Mouse (Mus musculus) CH12.LX (cell line): Measurements from ENCODE around the gene Slc31a1. TPM values are rescaled to one million over a fixed set of nuclear protein-coding genes. Genes with fewer than 3 reads are reported as not detected.

Experiments
- DNase-seq: peaks from one replicate; pipeline ENCODE4 v3.0.0-alpha.2; 2013; ENCODE audit errors: extremely low read depth
- H3K27ac ChIP-seq: 2 replicates; pipeline ENCODE4 v1.5.1; 2012; ENCODE audit warnings: low read depth, mild to moderate bottlenecking, control low read depth, moderate library complexity; ENCODE audit not compliant: insufficient read depth
- H3K27me3 ChIP-seq: replicated peaks from 2 replicates; pipeline ENCODE3; 2012; ENCODE audit warnings: inconsistent platforms
- H3K36me3 ChIP-seq, 2 experiments: replicated peaks in 1 of 2; 2 replicates each; pipeline versions ENCODE3 to v1.6.1; 2012; ENCODE audit warnings: inconsistent platforms in 1 of 2, low read length in 1 of 2, mild to moderate bottlenecking in 1 of 2, mixed read lengths in 1 of 2, moderate library complexity in 1 of 2; ENCODE audit not compliant: control insufficient read depth in 1 of 2, insufficient read depth in 1 of 2
- H3K4me1 ChIP-seq, 2 experiments: 2 replicates each; pipeline ENCODE4 v1.6.1; 2012; ENCODE audit warnings: inconsistent platforms in 1 of 2, moderate library complexity in 1 of 2; ENCODE audit not compliant: insufficient read depth in 2 of 2, control insufficient read depth in 1 of 2
- H3K4me2 ChIP-seq: 2 replicates; pipeline ENCODE4 v1.6.1; 2012; ENCODE audit warnings: low read depth, mild to moderate bottlenecking, control low read depth; ENCODE audit not compliant: poor library complexity, insufficient read depth, severe bottlenecking
- H3K4me3 ChIP-seq, 3 experiments: fragments of 150-350 bp in 1 of 3; sonication (generic) in 1 of 3; replicated peaks in 1 of 3; 2 replicates each; pipeline versions ENCODE3 to v1.5.1; 2011 to 2012; ENCODE audit warnings: low read depth in 2 of 3, low read length in 2 of 3, mild to moderate bottlenecking in 2 of 3, moderate library complexity in 2 of 3, control low read depth in 1 of 3, improper control_type of control experiment in 1 of 3, inconsistent platforms in 1 of 3, mixed read lengths in 1 of 3; ENCODE audit not compliant: poor library complexity in 1 of 3
- H3K79me2 ChIP-seq: replicated peaks from 2 replicates; pipeline ENCODE4 v1.6.1; 2012; ENCODE audit warnings: mild to moderate bottlenecking, moderate library complexity; ENCODE audit not compliant: control insufficient read depth, poor library complexity, insufficient read depth, severe bottlenecking; ENCODE audit errors: extremely low read depth
- H3K9ac ChIP-seq: 2 replicates; pipeline ENCODE4 v1.6.1; 2012; ENCODE audit warnings: low read depth, mild to moderate bottlenecking, control low read depth, moderate library complexity; ENCODE audit not compliant: insufficient read depth
- H3K9me3 ChIP-seq: replicated peaks from 2 replicates; pipeline ENCODE3; 2012; ENCODE audit warnings: low read length, inconsistent platforms, mixed read lengths
- BHLHE40 ChIP-seq: IDR thresholded peaks from 2 replicates; pipeline ENCODE4 v1.6.1; 2011; ENCODE audit warnings: mild to moderate bottlenecking, low read depth, low read length, improper control_type of control experiment
- CHD1 ChIP-seq: IDR thresholded peaks from 2 replicates; pipeline ENCODE4 v1.6.1; 2012; ENCODE audit warnings: low read depth, low read length, improper control_type of control experiment, inconsistent platforms
- CTCF ChIP-seq, 2 experiments: IDR thresholded peaks in 1 of 2; conservative IDR thresholded peaks in 1 of 2; 2 replicates each; pipeline ENCODE4 v1.5.1; 2011 to 2012; ENCODE audit warnings: low read depth in 2 of 2, low read length in 2 of 2, improper control_type of control experiment in 1 of 2, inconsistent platforms in 1 of 2, mild to moderate bottlenecking in 1 of 2, moderate library complexity in 1 of 2
- E2F4 ChIP-seq: IDR thresholded peaks from 2 replicates; pipeline ENCODE4 v1.6.1; 2011; ENCODE audit warnings: low read depth, low read length, improper control_type of control experiment; ENCODE audit not compliant: insufficient replicate concordance
- EP300 ChIP-seq: IDR thresholded peaks from 2 replicates; pipeline ENCODE4 v1.6.1; 2011; ENCODE audit warnings: low read length, improper control_type of control experiment
- ETS1 ChIP-seq: conservative IDR thresholded peaks from 2 replicates; pipeline ENCODE4 v1.6.1; 2012; ENCODE audit warnings: low read depth, mild to moderate bottlenecking, inconsistent platforms, low read length, improper control_type of control experiment, moderate library complexity
- GABPA ChIP-seq: IDR thresholded peaks from 2 replicates; pipeline ENCODE4 v1.6.1; 2012; ENCODE audit warnings: low read depth, low read length, improper control_type of control experiment, inconsistent platforms; ENCODE audit not compliant: insufficient replicate concordance
- JUN ChIP-seq: IDR thresholded peaks from 2 replicates; pipeline ENCODE4 v1.6.1; 2011; ENCODE audit warnings: low read depth, mild to moderate bottlenecking, low read length, improper control_type of control experiment, moderate library complexity; ENCODE audit not compliant: insufficient read depth
- JUND ChIP-seq: conservative IDR thresholded peaks from 2 replicates; pipeline ENCODE4 v1.6.1; 2011; ENCODE audit warnings: low read depth, low read length, improper control_type of control experiment
- MAFK ChIP-seq: IDR thresholded peaks from 2 replicates; pipeline ENCODE4 v1.6.1; 2011; ENCODE audit warnings: low read length, improper control_type of control experiment; ENCODE audit not compliant: insufficient replicate concordance
- MAX ChIP-seq: IDR thresholded peaks from 2 replicates; pipeline ENCODE4 v1.6.1; 2011; ENCODE audit warnings: low read length, improper control_type of control experiment
- MEF2A ChIP-seq: IDR thresholded peaks from 2 replicates; pipeline ENCODE4 v1.6.1; 2014; ENCODE audit warnings: low read depth, mild to moderate bottlenecking, inconsistent platforms, low read length, improper control_type of control experiment, borderline replicate concordance
- MXI1 ChIP-seq: IDR thresholded peaks from 2 replicates; pipeline ENCODE4 v1.6.1; 2011; ENCODE audit warnings: mild to moderate bottlenecking, low read depth, low read length, improper control_type of control experiment
- NELFE ChIP-seq: IDR thresholded peaks from 2 replicates; pipeline ENCODE4 v1.6.1; 2011; ENCODE audit warnings: low read depth, low read length, improper control_type of control experiment
- NRF1 ChIP-seq: IDR thresholded peaks from 2 replicates; pipeline ENCODE4 v1.6.1; 2014; ENCODE audit warnings: low read depth, mild to moderate bottlenecking, inconsistent platforms, low read length, improper control_type of control experiment, moderate library complexity
- POLR2A ChIP-seq: IDR thresholded peaks from 2 replicates; pipeline ENCODE4 v1.6.1; 2011; ENCODE audit warnings: low read depth, mild to moderate bottlenecking, improper control_type of control experiment, low read length
- POLR2AphosphoS2 ChIP-seq: IDR thresholded peaks from 2 replicates; pipeline ENCODE4 v1.6.1; 2011; ENCODE audit warnings: low read depth, low read length, improper control_type of control experiment
- SIN3A ChIP-seq: IDR thresholded peaks from 2 replicates; pipeline ENCODE4 v1.6.1; 2012; ENCODE audit warnings: low read length, improper control_type of control experiment, inconsistent platforms
- SMC3 ChIP-seq: IDR thresholded peaks from 2 replicates; pipeline ENCODE4 v1.6.1; 2011; ENCODE audit warnings: low read depth, low read length, improper control_type of control experiment
- TBP ChIP-seq: conservative IDR thresholded peaks from 2 replicates; pipeline ENCODE4 v1.6.1; 2011; ENCODE audit warnings: low read depth, low read length, improper control_type of control experiment
- UBTF ChIP-seq: IDR thresholded peaks from 2 replicates; pipeline ENCODE4 v1.6.1; 2012; ENCODE audit warnings: low read depth, mild to moderate bottlenecking, inconsistent platforms, low read length, improper control_type of control experiment, moderate library complexity
- USF2 ChIP-seq: conservative IDR thresholded peaks from 2 replicates; pipeline ENCODE4 v1.6.1; 2011; ENCODE audit warnings: low read depth, low read length, improper control_type of control experiment
- ZC3H11A ChIP-seq: IDR thresholded peaks from 2 replicates; pipeline ENCODE4 v1.6.1; 2012; ENCODE audit warnings: low read depth, mild to moderate bottlenecking, inconsistent platforms, low read length, improper control_type of control experiment
- ZKSCAN1 ChIP-seq: IDR thresholded peaks from 2 replicates; pipeline ENCODE4 v1.6.1; 2012; ENCODE audit warnings: low read depth, inconsistent platforms, low read length, improper control_type of control experiment, borderline replicate concordance
- dilution Hi-C: fragments of 300-500 bp; cut with MboI; formaldehyde crosslinking; loops from 2 replicates; pipeline ENCODE4 v1.14.3; 2020; ENCODE audit warnings: low sequenced_read_pairs; ENCODE audit not compliant: extremely low pct_unique_long_range_greater_than_20kb, extremely low pct_ligation_motif_present
- in situ Hi-C: fragments of 300-500 bp; cut with MboI; formaldehyde crosslinking; loops from 3 replicates; pipeline ENCODE4 v1.14.3; 2019; ENCODE audit warnings: low sequenced_read_pairs, low pct_ligation_motif_present, low pct_unique_long_range_greater_than_20kb, mixed read lengths
- polyA plus RNA-seq: library from polyadenylated mRNA; unstranded; fragments of >175 nt; gene quantifications from 2 replicates; pipeline ENCODE4 v1.2.1, GENCODE M21; 2012; ENCODE audit warnings: low read depth; ENCODE audit not compliant: insufficient read length
- total RNA-seq, 2 experiments: library from RNA; depleted of rRNA; stranded (reverse); fragments of 300-350 nt in 1 of 2; fragments of >200 nt in 1 of 2; gene quantifications; 2 replicates each; pipeline ENCODE4 v1.2.3; 2012 to 2014

Gene Slc31a1
- total and polyA plus RNA-seq, 3 experiments: 14.0 to 32.5 (median 19.7) TPM

DNA sequence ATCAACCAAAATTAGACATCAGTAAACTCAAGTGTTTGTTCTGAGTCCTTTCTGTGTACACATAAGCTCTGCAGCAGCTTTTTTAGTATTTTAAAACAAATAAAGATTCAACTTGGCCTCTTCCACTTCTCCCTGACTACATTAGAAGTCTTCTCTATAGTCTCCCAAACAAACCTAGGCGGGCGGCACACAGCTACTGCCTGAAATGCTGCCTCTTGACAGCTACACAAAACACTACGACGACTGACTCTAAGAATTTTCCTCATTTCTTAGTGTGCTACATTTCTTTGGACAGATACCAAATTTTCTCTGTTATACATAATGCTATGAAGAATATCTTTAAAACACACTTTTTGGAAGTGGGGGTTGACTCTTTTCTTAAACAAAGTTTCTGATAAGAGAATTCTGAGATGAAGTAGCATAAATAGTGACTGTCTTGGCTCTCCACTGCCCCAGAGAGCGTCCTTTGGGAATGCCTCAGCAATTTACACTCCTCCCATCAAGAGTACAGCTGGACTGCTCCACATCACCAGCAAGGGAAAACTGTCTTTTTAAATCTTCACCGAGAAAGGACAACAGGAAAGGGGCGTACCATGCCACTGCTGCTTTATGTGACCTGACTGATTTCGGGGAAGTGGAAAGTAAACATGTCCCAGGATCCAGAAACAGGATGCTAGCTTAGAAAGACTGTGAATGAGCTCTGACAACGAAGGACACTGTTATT lies 12.8 kb upstream of the Slc31a1 start:
- Histone ChIP-seq H3K27me3 (no peaks in the 10 kb centered on the region), H3K36me3 (peaks cover 44 to 87% of the 10 kb centered on the region in 2 experiments), H3K27ac (no peak overlapping the region), H3K9me3 (no peaks in the 10 kb centered on the region), H3K79me2 (peaks cover 3% of the 10 kb centered on the region; the same call in 1 of the 2 replicates), H3K4me1 (peaks cover 0 to 14% of the 10 kb centered on the region in 2 experiments; a peak in 1 of 4 replicates), H3K9ac (no peak overlapping the region), H3K4me2 (no peak overlapping the region), H3K4me3 (no peak overlapping the region)
- in situ Hi-C loops: loop anchor here (10.0 kb wide), 1 partner anchor 167 kb away; the partner anchor contains the start of gene Alad
- dilution Hi-C loops: no loop called here
- TF ChIP-seq TBP: no peak
- TF ChIP-seq ZKSCAN1: no peak
- no peak for TF ChIP-seq CTCF (conservative IDR thresholded peaks at IDR 0.05 in 1 of 2, IDR thresholded peaks at IDR 0.05 in 1 of 2; ENCODE audit: low read depth in 2 of 2, low read length in 2 of 2)
- no peak for DNase-seq

DNA sequence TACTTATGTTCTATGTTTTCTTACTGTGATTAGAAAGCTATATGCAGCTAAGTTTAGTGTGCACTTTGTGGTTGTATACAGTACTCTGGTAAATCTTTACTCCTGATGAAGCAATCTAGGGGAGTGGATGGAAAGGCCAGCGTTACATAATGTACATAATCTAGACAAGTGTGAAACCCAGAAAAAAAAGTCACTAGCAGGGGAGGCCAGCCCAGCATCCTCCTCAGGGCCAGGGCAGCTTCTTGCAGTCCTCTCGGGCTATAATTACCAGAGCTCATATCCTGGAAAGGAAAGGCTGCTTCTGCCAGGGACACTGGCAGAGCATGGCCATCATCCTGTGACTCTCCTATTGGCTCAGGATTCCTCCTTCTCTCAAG lies 12.2 kb upstream of the Slc31a1 start:
- H3K9ac ChIP-seq: no peak overlapping the region
- peaks cover 6% of the 10 kb centered on the region; the same call in 1 of the 2 replicates for H3K79me2 ChIP-seq
- no peaks in the 10 kb centered on the region for H3K27me3 ChIP-seq
- H3K9me3 ChIP-seq: no peaks in the 10 kb centered on the region
- no peak overlapping the region for H3K4me3 ChIP-seq
- H3K27ac ChIP-seq: no peak overlapping the region
- in situ Hi-C loops (loop anchor here (10.0 kb wide), 1 partner anchor 166 kb away; the partner anchor contains the start of gene Alad), dilution Hi-C loops (no loop called here)
- no peak overlapping the region for H3K4me2 ChIP-seq
- no peak for DNase-seq
- H3K36me3 ChIP-seq: peaks cover 46 to 88% of the 10 kb centered on the region in 2 experiments
- peaks cover 0 to 14% of the 10 kb centered on the region in 2 experiments; a peak in 1 of 4 replicates for H3K4me1 ChIP-seq
- TF ChIP-seq BHLHE40 (no peak), USF2 (no peak), UBTF (no peak), MXI1 (no peak), MEF2A (no peak), E2F4 (no peak), MAX (no peak), TBP (no peak), POLR2A (no peak), SMC3 (no peak), ZC3H11A (no peak)

DNA sequence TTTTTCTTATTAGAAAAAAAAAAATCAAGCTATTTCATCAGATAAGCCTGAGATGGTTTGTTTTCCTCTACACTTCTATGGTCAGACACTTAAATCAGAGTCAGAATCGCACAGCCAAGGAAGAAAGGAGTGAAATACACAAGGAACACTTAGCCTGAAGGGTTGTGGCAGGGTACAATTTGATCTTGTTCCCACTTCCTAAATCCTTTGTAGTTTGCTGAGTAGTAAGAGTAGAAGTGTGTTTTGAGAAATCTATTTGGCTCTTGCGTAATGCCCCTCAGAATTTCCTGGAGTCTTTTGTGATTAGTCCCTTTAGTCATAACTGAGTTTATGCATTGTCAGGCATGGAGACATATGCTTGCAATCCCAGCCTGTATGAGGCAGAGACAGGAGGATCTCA lies 11.2 kb upstream of the Slc31a1 start:
- Histone ChIP-seq H3K4me1 (peaks cover 0 to 14% of the 10 kb centered on the region in 2 experiments; a peak in 1 of 4 replicates), H3K79me2 (peaks cover 6% of the 10 kb centered on the region; the same call in 1 of the 2 replicates), H3K4me2 (no peak overlapping the region), H3K27ac (no peak overlapping the region), H3K27me3 (no peaks in the 10 kb centered on the region), H3K4me3 (no peak overlapping the region), H3K9me3 (no peaks in the 10 kb centered on the region), H3K36me3 (peaks cover 42 to 85% of the 10 kb centered on the region in 2 experiments), H3K9ac (no peak overlapping the region)
- TF ChIP-seq MAFK (no peak), MEF2A (no peak), UBTF (no peak), NELFE (no peak), NRF1 (no peak), POLR2AphosphoS2 (no peak), ZC3H11A (no peak), ETS1 (no peak), SIN3A (no peak), JUN (no peak), SMC3 (no peak), GABPA (no peak), TBP (no peak), BHLHE40 (no peak), EP300 (no peak), CHD1 (no peak), JUND (no peak)
- DNase-seq: no peak
- dilution Hi-C loops: no loop called here
- in situ Hi-C loops: loop anchor here (10.0 kb wide), 1 partner anchor 165 kb away; the partner anchor contains the start of gene Alad
